In genomic region chr6:38512096-38512495, GRCm38 (mm10) we compare ENCODE assay signal across 23 mouse cellular contexts. TPM values are rescaled to one million over a fixed set of nuclear protein-coding genes. Genes with fewer than 3 reads are reported as not detected.
A peak's percentile ranks its signal among the peaks of the same experiment; 100 is the strongest.
DNase-seq lines count a peak whose midpoint lies in the region; ATAC-seq and TF ChIP-seq lines count a peak whose summit lies in the region.
"Had no signal": no experiment of that assay in that cellular context is flagged by ENCODE, and none has a peak within 500 bp of the region (broad histone marks: within the 10 kb centered on the region; RNA-seq: fewer than 3 reads in every experiment).

No protein-coding gene starts in this region.

- peak; percentile 47 for DNase-seq in kidney, postnatal 0 days (ENCODE audit: low spot score)
- DNase-seq in kidney, adult 11 months = no peak
- DNase-seq in lung, embryonic 14.5 days = peak; percentile 62
- no peak for DNase-seq in lung, postnatal 25 days (ENCODE audit: low spot score)
- peak; percentile 37 for DNase-seq in 416B (ENCODE audit: low read depth)
- DNase-seq in adipocyte (ENCODE audit: low spot score) = peak; percentile 65
- DNase-seq in embryo, embryonic 10 days (ENCODE audit: low spot score) = no peak
- DNase-seq: adrenal gland, adult 2 months; adrenal gland, postnatal 25 days; B cell, adult 2 months; cerebellum, adult 18-20 months; cerebellum, adult 9-11 months; cerebellum, postnatal 36 days; forebrain, postnatal 0 days; gastrocnemius, postnatal 25 days; heart, postnatal 10 days had no signal

- H3K36me3 ChIP-seq in kidney, postnatal 0 days (ENCODE audit: insufficient read depth, low read length) = no peaks in the 10 kb centered on the region
- 0 out of 2 replicates have a peak, but pooled peaks cover 2% of the 10 kb centered on the region for H3K36me3 ChIP-seq in lung, embryonic 14.5 days (ENCODE audit: insufficient read depth)
- H3K36me3 ChIP-seq: heart, embryonic 10.5 days had no signal

- TF ChIP-seq CTCF in kidney, postnatal 0 days (IDR thresholded peaks at IDR 0.05; ENCODE audit: low read depth) = peak; percentile 25; the same call in 1 of the 2 replicates
- TF ChIP-seq CTCF in lung, embryonic 14.5 days (IDR thresholded peaks at IDR 0.05; ENCODE audit: low read depth) = peak; percentile 35; the same call in 1 of the 2 replicates

- no peaks in the 10 kb centered on the region for H3K27me3 ChIP-seq in kidney, postnatal 0 days (ENCODE audit: insufficient read depth, low read length)
- no peaks in the 10 kb centered on the region for H3K27me3 ChIP-seq in lung, embryonic 14.5 days (ENCODE audit: insufficient read depth, low read length)
- H3K27me3 ChIP-seq: forebrain, embryonic 13.5 days; hindbrain, embryonic 13.5 days; Patski had no signal

- no peak overlapping the region for H3K27ac ChIP-seq in kidney, postnatal 0 days
- H3K27ac ChIP-seq in lung, embryonic 14.5 days (ENCODE audit: low read depth) = no peak overlapping the region
- H3K27ac ChIP-seq: embryonic facial prominence, embryonic 10.5 days; forebrain, embryonic 13.5 days; heart, embryonic 10.5 days; hindbrain, embryonic 13.5 days; hindbrain, postnatal 0 days had no signal

- no peak overlapping the region for H3K4me2 ChIP-seq in kidney, postnatal 0 days (ENCODE audit: low read length)
- no peak overlapping the region for H3K4me2 ChIP-seq in lung, embryonic 14.5 days
- H3K4me2 ChIP-seq: forebrain, embryonic 13.5 days; hindbrain, embryonic 13.5 days had no signal

- H3K9me3 ChIP-seq in kidney, postnatal 0 days (replicated peaks; ENCODE audit: low read length) = no peaks in the 10 kb centered on the region
- no peaks in the 10 kb centered on the region for H3K9me3 ChIP-seq in lung, embryonic 14.5 days (ENCODE audit: low read depth, low read length)
- H3K9me3 ChIP-seq: embryonic facial prominence, embryonic 10.5 days; forebrain, embryonic 13.5 days; G1E; heart, embryonic 10.5 days; hindbrain, embryonic 13.5 days had no signal

- no peak overlapping the region for H3K4me3 ChIP-seq in kidney, postnatal 0 days (replicated peaks; ENCODE audit: low read depth, low read length)
- no peak overlapping the region for H3K4me3 ChIP-seq in lung, embryonic 14.5 days (ENCODE audit: low read depth, low read length)
- H3K4me3 ChIP-seq: embryonic facial prominence, embryonic 10.5 days; forebrain, embryonic 13.5 days; heart, embryonic 10.5 days; hindbrain, embryonic 13.5 days had no signal

- no peak for ATAC-seq in kidney, postnatal 0 days (replicated peaks; ENCODE audit: low FRiP score, low read depth)
- no peak for ATAC-seq in lung, embryonic 14.5 days (ENCODE audit: insufficient read depth)
- ATAC-seq: forebrain, embryonic 13.5 days; forebrain, postnatal 0 days; hindbrain, postnatal 0 days; Patski had no signal

- WGBS in kidney, postnatal 0 days = 84% methylated on average over 1 of the region's 1 CpGs
- 82% methylated on average over 1 of the region's 1 CpGs for WGBS in lung, embryonic 14.5 days

- no peak overlapping the region for H3K9ac ChIP-seq in kidney, postnatal 0 days (ENCODE audit: low read depth, low read length)
- no peak overlapping the region for H3K9ac ChIP-seq in lung, embryonic 14.5 days
- H3K9ac ChIP-seq: forebrain, embryonic 13.5 days; forebrain, postnatal 0 days; hindbrain, embryonic 13.5 days had no signal

- no peaks in the 10 kb centered on the region for H3K4me1 ChIP-seq in kidney, postnatal 0 days (replicated peaks; ENCODE audit: insufficient read depth, low read length)
- H3K4me1 ChIP-seq in lung, embryonic 14.5 days (ENCODE audit: insufficient read depth) = no peaks in the 10 kb centered on the region
- H3K4me1 ChIP-seq: embryonic facial prominence, embryonic 10.5 days; forebrain, embryonic 13.5 days; heart, embryonic 10.5 days; hindbrain, embryonic 13.5 days had no signal

RNA-seq across cellular contexts. Expression of gene Fmc1, which starts 21.2 kb away (rescaled TPM):
- polyA plus RNA-seq in kidney, postnatal 0 days (2015; fragmentation: Nextera tagmentation; extraction: Ambion mirVana) = 260 and 288 TPM in 2 replicates
- polyA plus RNA-seq in lung, embryonic 14.5 days (2014; fragmentation: Nextera tagmentation; extraction: Ambion mirVana) = 102 and 109 TPM in 2 replicates

RNA-seq across cellular contexts. Expression of gene Luc7l2, which starts 39.0 kb away (rescaled TPM):
- polyA plus RNA-seq in kidney, postnatal 0 days (2015; fragmentation: Nextera tagmentation; extraction: Ambion mirVana) = 29.9 and 33.4 TPM in 2 replicates
- polyA plus RNA-seq in lung, embryonic 14.5 days (2014; fragmentation: Nextera tagmentation; extraction: Ambion mirVana) = 47.0 and 47.2 TPM in 2 replicates

Comparison
In these comparisons a context has a peak if more than half of its experiments do, and no peak if none do; other contexts are left out.
1. DNase-seq: peak in kidney, postnatal 0 days (single experiment), lung, embryonic 14.5 days (single experiment), 416B (single experiment) and adipocyte (single experiment); none in kidney, adult 11 months (single experiment), lung, postnatal 25 days (single experiment) and embryo, embryonic 10 days (single experiment).